Mouse (Mus musculus): Measurements from ENCODE around the gene Ano4. TPM values are rescaled to one million over a fixed set of nuclear protein-coding genes. Genes with fewer than 3 reads are reported as not detected.

The Ano4 gene
- polyA plus RNA-seq, 1 experiment from 2014 or later: 2.8 TPM

DNA sequence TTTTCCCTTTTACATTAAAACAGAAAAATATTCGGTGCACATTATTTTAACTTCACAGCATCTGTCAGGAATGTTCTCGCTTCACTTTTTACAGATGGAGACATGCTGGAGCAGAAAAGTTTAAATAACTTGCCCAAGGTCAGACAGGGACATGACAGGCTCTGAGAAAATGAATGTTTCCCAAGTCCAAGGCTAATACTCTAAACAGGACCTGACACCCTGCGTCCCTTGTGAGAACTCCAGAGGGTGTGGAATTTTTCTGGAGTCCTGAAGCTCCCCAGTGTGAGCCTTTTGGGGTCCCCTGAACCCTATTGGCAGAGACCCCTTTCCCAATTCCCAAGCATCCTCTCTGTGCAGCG is 451 bp downstream of the Ano4 start:
- H3K9ac ChIP-seq: peak overlapping the region; percentile 66
- peaks cover 12% of the 10 kb centered on the region for H3K4me1 ChIP-seq
- H3K27me3 ChIP-seq: peaks cover 37% of the 10 kb centered on the region
- H3K4me2 ChIP-seq: peak overlapping the region; percentile 97
- no peaks in the 10 kb centered on the region for H3K9me3 ChIP-seq (replicated peaks)
- ATAC-seq: no peak; the same call in 1 of the 2 replicates
- H3K4me3 ChIP-seq: peak overlapping the region; percentile 57
- H3K36me3 ChIP-seq (ENCODE audit: poor library complexity, severe bottlenecking): no peaks in the 10 kb centered on the region
- 20% methylated on average over 4 of the region's 4 CpGs for WGBS
- H3K27ac ChIP-seq: no peak overlapping the region

DNA sequence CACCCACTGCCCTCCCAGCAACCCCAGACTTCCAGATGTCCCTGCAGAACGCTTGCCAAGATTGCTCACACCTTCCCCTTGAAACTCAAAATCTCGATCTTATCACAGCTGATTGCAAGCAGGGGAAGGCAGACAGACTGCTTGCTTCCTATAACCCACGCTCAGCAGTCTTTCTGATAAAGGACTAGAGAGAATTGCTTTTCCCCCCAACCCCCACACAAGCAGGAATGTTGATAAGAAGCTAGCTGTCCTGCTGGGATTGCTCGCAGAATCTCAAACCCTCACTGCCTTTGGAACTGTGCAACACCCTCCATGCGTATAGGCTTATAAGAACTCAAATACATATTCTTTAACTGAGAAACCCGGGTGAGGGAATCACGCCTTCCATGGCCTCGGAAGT is 846 bp downstream of the Ano4 start:
- Histone ChIP-seq H3K4me2 (0 out of 2 replicates have a peak overlapping the region, but pooled peaks have one; percentile 97), H3K4me1 (peaks cover 12% of the 10 kb centered on the region), H3K9ac (no peak overlapping the region), H3K9me3 (replicated peaks) (no peaks in the 10 kb centered on the region), H3K27me3 (peaks cover 37% of the 10 kb centered on the region), H3K4me3 (no peak overlapping the region), H3K36me3 (ENCODE audit: poor library complexity, severe bottlenecking) (no peaks in the 10 kb centered on the region), H3K27ac (no peak overlapping the region)
- no peak for ATAC-seq
- 19% methylated on average over 8 of the region's 8 CpGs for WGBS

DNA sequence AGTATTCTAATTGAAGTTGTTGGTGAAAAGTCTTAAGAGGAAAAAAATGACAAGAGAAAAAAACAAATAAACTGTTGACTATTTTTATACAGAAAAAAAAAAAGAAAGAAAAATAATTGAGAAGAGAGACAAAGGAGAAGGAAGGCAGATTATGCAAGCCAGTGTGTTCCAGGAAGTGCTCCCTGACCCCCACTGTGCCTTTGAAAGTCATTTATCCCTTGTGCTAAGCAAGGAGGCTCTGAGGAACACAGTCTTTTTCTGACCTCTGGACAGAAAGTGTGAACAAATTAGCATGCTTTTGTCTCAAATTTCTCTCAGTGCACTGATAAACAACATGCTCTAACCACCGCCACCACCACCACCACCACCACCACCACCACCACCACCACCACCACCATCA is 14.3 kb downstream of the Ano4 start:
- no peak overlapping the region for H3K4me2 ChIP-seq
- 91% methylated on average over 1 of the region's 1 CpGs for WGBS
- H3K4me3 ChIP-seq: no peak overlapping the region
- no peaks in the 10 kb centered on the region for H3K36me3 ChIP-seq (ENCODE audit: poor library complexity, severe bottlenecking)
- no peaks in the 10 kb centered on the region for H3K27me3 ChIP-seq
- H3K9me3 ChIP-seq (replicated peaks): no peaks in the 10 kb centered on the region
- no peaks in the 10 kb centered on the region for H3K4me1 ChIP-seq
- no peak overlapping the region for H3K9ac ChIP-seq
- ATAC-seq: no peak
- no peak overlapping the region for H3K27ac ChIP-seq

DNA sequence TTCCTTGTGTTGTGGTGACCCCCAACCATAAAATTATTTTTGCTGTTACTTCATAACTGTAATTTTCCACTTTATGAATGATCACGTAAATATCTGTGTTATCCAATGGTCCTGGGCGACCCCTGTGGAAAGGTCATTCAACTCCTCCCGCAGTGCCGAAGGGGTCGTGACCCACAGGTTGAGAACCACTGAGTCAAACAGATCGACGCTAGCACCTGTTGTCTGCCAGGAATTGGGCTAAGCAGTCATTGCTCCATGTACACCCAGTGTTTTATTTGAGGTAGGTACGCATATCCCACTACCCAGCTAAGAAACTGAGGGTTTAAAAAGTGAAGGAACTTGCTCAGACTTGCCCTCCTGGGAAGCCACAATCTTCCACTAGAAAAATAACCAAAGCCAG is 14.8 kb downstream of the Ano4 start:
- H3K9ac ChIP-seq: no peak overlapping the region
- no peak overlapping the region for H3K4me3 ChIP-seq
- no peaks in the 10 kb centered on the region for H3K36me3 ChIP-seq (ENCODE audit: poor library complexity, severe bottlenecking)
- ATAC-seq: no peak
- no peak overlapping the region for H3K27ac ChIP-seq
- no peaks in the 10 kb centered on the region for H3K4me1 ChIP-seq
- H3K4me2 ChIP-seq: no peak overlapping the region
- no peaks in the 10 kb centered on the region for H3K9me3 ChIP-seq (replicated peaks)
- WGBS: 85% methylated on average over 8 of the region's 8 CpGs
- no peaks in the 10 kb centered on the region for H3K27me3 ChIP-seq

DNA sequence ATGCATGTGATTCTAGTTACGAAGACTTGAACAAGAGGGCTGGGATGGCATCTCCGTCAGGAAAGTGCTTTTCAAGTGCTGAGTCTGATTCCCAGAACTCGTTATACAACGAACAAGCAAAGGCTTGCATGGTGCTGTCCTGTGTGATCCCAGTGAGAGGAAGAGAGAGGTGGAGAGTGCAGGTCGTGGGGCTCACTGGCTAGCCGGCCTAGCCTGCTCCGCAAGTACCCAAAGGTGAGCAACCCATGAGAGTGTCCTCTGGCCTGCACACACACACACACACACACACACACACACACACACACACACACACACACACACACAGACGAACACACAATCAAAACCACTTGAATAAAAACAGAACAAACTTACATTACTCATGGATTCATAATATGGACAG is 15.7 kb downstream of the Ano4 start:
- H3K4me3 ChIP-seq: no peak overlapping the region
- no peaks in the 10 kb centered on the region for H3K36me3 ChIP-seq (ENCODE audit: poor library complexity, severe bottlenecking)
- no peak overlapping the region for H3K9ac ChIP-seq
- no peak for ATAC-seq
- no peaks in the 10 kb centered on the region for H3K9me3 ChIP-seq (replicated peaks)
- H3K27me3 ChIP-seq: no peaks in the 10 kb centered on the region
- no peaks in the 10 kb centered on the region for H3K4me1 ChIP-seq
- no peak overlapping the region for H3K4me2 ChIP-seq
- H3K27ac ChIP-seq: no peak overlapping the region
- WGBS: 63% methylated on average over 8 of the region's 8 CpGs

DNA sequence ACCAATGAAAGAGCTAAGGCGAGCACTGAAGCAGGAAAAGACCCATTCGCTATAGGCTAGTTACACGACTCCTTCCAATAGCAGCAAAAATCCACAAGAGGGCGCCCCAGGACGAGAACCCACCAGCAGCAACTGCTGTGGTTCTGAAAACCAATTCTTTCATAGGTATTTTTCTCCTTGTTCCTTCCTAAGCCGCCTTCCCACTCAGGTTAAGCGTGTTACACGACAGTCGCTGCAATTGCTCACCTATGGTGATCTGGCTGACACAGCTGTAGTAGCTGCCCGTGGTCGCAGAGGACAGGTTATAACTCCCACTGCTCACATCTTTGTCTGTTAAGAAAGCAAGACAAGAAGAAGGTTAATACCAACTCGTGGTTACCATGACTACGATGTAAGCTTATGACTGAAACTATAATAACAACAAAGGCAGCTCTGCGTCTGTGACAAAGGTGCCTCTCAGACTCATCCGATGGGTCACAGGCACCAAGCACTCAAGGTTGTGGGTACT is 17.5 kb downstream of the Ano4 start:
- Histone ChIP-seq H3K4me1 (no peaks in the 10 kb centered on the region), H3K36me3 (ENCODE audit: poor library complexity, severe bottlenecking) (no peaks in the 10 kb centered on the region), H3K4me2 (peak overlapping the region; percentile 43), H3K4me3 (no peak overlapping the region), H3K9me3 (replicated peaks) (no peaks in the 10 kb centered on the region), H3K27ac (no peak overlapping the region), H3K27me3 (no peaks in the 10 kb centered on the region), H3K9ac (no peak overlapping the region)
- ATAC-seq: peak; percentile 94
- 16% methylated on average over 15 of the region's 15 CpGs for WGBS

DNA sequence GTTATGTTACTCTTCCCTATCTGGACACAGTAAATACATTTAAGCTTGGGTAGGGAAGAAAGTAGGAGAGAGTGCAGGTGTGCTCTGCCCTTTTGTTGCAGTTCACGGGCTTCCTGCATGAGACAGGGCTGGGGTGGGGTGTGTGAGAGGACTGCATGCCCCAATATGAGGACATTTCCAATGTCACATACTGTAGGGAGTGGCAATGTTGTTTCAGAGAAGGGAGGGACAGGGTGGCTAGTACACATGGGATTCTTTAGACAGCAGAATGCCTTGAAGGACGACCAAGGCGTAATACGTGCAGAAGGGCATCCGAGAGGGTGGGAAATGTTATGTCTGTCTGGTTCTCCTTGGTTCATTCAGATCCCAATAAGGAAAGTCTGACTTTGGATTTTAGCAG is 18.2 kb downstream of the Ano4 start:
- Histone ChIP-seq H3K4me1 (no peaks in the 10 kb centered on the region), H3K36me3 (ENCODE audit: poor library complexity, severe bottlenecking) (no peaks in the 10 kb centered on the region), H3K27ac (no peak overlapping the region), H3K9ac (no peak overlapping the region), H3K4me2 (no peak overlapping the region), H3K9me3 (replicated peaks) (no peaks in the 10 kb centered on the region), H3K4me3 (no peak overlapping the region), H3K27me3 (no peaks in the 10 kb centered on the region)
- WGBS: 88% methylated on average over 5 of the region's 5 CpGs
- ATAC-seq: no peak

DNA sequence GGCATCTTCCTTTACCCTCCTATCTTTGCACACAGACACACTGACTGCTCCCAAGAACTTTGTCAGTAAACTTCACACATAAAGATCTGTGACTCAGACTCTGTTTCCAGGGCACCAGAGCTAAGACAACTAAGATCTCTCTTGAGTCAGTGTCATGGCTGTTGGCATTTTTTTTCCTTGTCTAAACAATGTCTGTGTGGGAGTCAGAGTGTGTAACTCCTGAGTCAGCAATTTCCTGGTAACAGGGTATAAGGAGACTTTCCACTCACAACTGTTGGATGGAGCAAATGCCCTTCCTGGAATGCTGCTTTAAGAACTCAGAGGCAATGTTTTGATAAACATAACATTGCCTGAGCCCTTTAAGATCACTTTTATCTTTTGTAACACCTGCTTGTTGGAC is 37.0 kb downstream of the Ano4 start:
- 0 out of 2 replicates have a peak, but pooled peaks cover 5% of the 10 kb centered on the region for H3K9me3 ChIP-seq (replicated peaks)
- H3K4me1 ChIP-seq: no peaks in the 10 kb centered on the region
- H3K36me3 ChIP-seq (ENCODE audit: poor library complexity, severe bottlenecking): no peaks in the 10 kb centered on the region
- no peak overlapping the region for H3K4me3 ChIP-seq
- no peak for ATAC-seq
- no peak overlapping the region for H3K9ac ChIP-seq
- no peak overlapping the region for H3K27ac ChIP-seq
- H3K4me2 ChIP-seq: no peak overlapping the region
- no peaks in the 10 kb centered on the region for H3K27me3 ChIP-seq

DNA sequence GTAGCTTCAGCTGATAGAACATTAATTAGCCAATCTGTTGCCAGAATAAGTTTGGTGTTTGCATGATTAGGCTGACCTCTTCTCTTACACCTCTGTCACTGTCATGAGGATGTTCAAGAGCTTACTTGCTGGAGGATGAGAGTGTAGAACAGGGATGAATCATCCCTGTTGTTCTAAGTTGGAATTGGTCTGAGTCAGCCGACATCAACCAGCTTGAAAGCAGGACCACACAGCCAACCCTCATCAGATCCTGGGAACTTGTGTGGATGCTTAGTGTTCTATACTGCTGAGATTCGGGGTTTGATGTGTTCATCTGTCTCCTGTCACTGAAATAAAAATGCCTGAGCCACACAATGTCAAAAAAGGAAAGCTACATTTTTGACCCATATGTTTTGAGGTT is 44.2 kb downstream of the Ano4 start:
- H3K36me3 ChIP-seq (ENCODE audit: poor library complexity, severe bottlenecking): no peaks in the 10 kb centered on the region
- H3K4me1 ChIP-seq: no peaks in the 10 kb centered on the region
- 73% methylated on average over 2 of the region's 2 CpGs for WGBS
- no peaks in the 10 kb centered on the region for H3K27me3 ChIP-seq
- H3K4me2 ChIP-seq: no peak overlapping the region
- ATAC-seq: no peak
- no peak overlapping the region for H3K4me3 ChIP-seq
- no peak overlapping the region for H3K9ac ChIP-seq
- H3K9me3 ChIP-seq (replicated peaks): no peaks in the 10 kb centered on the region
- H3K27ac ChIP-seq: no peak overlapping the region

DNA sequence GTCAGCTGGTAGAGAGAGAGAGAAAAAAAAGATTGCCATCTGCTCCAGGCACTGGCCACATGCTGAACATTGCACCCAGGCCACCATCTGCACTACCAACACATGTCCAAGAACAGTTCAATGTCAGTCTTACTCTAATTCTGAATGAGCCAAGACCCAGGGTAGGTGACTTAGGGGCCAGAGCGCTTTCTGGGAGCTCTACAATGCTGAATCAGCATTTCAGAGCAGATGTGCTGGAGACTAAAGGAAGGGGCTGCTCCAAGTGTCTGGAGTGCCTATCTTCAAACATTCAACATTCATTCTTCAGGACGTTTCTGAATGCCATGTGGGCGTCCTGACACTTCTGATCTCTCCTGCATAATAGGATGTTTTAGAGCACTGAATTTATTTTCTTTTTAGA is 51.8 kb downstream of the Ano4 start:
- no peak overlapping the region for H3K9ac ChIP-seq
- H3K4me1 ChIP-seq: no peaks in the 10 kb centered on the region
- no peaks in the 10 kb centered on the region for H3K36me3 ChIP-seq (ENCODE audit: poor library complexity, severe bottlenecking)
- ATAC-seq: no peak
- no peak overlapping the region for H3K4me2 ChIP-seq
- no peaks in the 10 kb centered on the region for H3K27me3 ChIP-seq
- no peaks in the 10 kb centered on the region for H3K9me3 ChIP-seq (replicated peaks)
- no peak overlapping the region for H3K27ac ChIP-seq
- H3K4me3 ChIP-seq: no peak overlapping the region
- 82% methylated on average over 3 of the region's 3 CpGs for WGBS

DNA sequence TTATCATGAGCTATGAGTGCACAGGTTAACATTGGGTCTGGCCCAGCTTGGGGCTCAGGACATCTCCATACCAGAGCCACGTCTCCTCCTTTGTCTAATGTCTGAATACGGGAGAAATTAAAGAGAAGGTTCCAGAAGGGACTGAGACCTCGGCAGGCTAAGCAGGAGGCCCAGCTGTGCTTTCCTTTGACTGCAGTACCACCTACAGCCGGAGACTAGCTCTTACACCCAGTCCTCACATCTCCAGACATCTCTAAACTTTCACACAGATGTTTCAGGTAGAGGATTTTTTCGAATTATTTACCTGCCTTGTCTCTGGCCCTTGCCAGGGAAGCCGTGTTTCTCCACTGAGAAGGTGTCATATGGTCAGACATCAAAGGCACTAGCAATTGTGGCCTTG is 53.9 kb downstream of the Ano4 start:
- Histone ChIP-seq H3K36me3 (ENCODE audit: poor library complexity, severe bottlenecking) (no peaks in the 10 kb centered on the region), H3K9ac (no peak overlapping the region), H3K4me2 (no peak overlapping the region), H3K27ac (no peak overlapping the region), H3K4me3 (no peak overlapping the region), H3K4me1 (no peaks in the 10 kb centered on the region), H3K27me3 (no peaks in the 10 kb centered on the region), H3K9me3 (replicated peaks) (no peaks in the 10 kb centered on the region)
- WGBS: 69% methylated on average over 6 of the region's 6 CpGs
- ATAC-seq: no peak

DNA sequence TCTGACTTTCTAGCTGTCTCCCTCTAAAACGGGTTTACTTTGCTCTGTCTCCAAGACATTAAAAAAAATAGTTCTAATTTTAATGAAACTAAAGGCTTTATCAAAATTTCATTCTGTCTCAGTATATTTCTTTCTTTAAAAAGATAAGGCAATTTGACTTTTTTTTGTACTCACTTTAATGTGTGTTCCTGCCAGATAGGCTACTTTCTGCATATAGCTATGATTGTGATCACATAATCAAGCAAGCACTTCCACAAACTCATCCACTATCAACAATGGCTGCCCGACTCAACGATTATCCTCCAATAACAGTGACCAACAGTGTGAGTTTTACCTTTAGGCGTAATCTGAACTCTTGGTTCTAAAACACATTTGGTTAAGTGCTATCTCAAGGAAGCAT is 55.3 kb downstream of the Ano4 start:
- Histone ChIP-seq H3K9ac (no peak overlapping the region), H3K4me1 (no peaks in the 10 kb centered on the region), H3K4me2 (no peak overlapping the region), H3K27ac (no peak overlapping the region), H3K36me3 (ENCODE audit: poor library complexity, severe bottlenecking) (no peaks in the 10 kb centered on the region), H3K4me3 (no peak overlapping the region), H3K27me3 (no peaks in the 10 kb centered on the region), H3K9me3 (replicated peaks) (no peaks in the 10 kb centered on the region)
- no peak for ATAC-seq
- 90% methylated on average over 4 of the region's 4 CpGs for WGBS

DNA sequence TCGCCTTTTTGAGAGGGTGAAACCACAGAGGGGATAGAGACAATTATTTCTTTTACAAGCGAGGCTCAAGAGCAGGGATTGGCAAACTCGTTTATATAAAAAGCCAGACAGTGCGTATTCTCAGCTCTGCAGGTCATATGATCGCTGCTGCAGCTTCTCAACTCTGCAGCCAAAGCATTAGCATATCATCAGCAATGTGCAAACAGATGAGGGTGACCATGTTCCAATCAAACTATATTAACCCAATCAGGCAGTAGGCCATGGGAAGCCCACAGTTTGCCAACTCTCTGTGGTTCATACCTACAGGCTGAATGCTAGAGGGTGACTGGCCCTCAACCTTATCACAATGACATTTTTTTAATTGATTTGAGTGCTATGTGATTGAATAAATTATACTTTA is 64.2 kb downstream of the Ano4 start:
- peak; percentile 30; the same call in 1 of the 2 replicates for ATAC-seq
- 62% methylated on average over 5 of the region's 5 CpGs for WGBS
- no peak overlapping the region for H3K4me2 ChIP-seq
- H3K4me3 ChIP-seq: no peak overlapping the region
- H3K27me3 ChIP-seq: no peaks in the 10 kb centered on the region
- H3K27ac ChIP-seq: no peak overlapping the region
- H3K4me1 ChIP-seq: no peaks in the 10 kb centered on the region
- H3K9ac ChIP-seq: no peak overlapping the region
- H3K9me3 ChIP-seq (replicated peaks): no peaks in the 10 kb centered on the region
- no peaks in the 10 kb centered on the region for H3K36me3 ChIP-seq (ENCODE audit: poor library complexity, severe bottlenecking)
